Comparison of ENCODE assay signal across 1 mouse cellular context in the genomic region with DNA sequence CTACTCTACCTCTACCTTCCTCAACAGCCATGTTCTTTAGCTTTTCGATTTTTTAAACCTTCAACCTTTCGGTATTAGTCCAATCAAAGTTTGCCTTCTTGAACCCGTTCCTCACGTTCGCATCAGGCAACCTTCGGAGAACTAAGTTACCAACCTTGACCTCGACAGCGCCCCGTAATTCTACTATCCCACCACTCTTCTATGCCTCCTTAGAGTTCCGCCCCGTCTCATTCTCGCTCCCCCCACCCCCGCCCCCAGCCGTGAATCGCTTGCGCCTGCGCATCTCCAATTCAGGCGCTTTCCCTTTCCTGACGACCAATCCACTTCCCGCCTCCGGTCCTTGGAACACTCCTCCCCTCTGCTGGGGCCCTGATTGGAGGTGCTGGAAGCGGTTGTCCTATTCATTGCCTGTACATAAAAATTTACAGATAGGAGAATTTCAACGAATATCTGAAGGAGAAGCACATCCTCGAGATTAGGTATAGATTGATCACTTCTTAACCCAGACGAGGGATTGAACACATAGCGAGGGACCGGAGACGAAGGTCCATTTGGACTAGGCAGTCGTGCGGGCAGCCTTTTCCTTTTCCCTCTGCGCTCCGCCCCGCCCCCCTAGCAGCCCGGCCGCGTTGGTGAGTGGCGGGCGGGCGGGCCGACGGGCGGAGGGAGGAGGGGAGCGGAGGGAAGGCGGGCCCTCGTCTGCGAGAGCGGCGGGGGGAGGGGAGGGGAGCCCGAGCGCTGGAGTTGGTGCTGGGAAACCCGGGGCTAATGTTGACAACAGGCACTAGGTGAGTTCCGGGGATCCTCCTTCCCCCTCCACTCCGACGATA.
TF ChIP-seq lines count a peak whose summit lies in the region.

Upf2 (plus strand) TSS at position 704 of the 830 bp plus-strand sequence.

TF ChIP-seq in CH12.LX, 34 proteins besides CTCF, POLR2A, EP300 and RAD21 (continued from another document):
- no peak for TF ChIP-seq ZNF384 (IDR thresholded peaks at IDR 0.05; ENCODE audit: low read depth, low read length)
- peak; percentile 48 for TF ChIP-seq IRF4 (IDR thresholded peaks at IDR 0.05; ENCODE audit: low read depth, low read length)
- peak; percentile 86 for TF ChIP-seq HCFC1 (IDR thresholded peaks at IDR 0.05; ENCODE audit: low read depth, low read length)
- no peak for TF ChIP-seq CHD1 (IDR thresholded peaks at IDR 0.05; ENCODE audit: low read depth, low read length)
- peak; percentile 53; the same call in 1 of the 2 replicates for TF ChIP-seq POLR2AphosphoS2 (IDR thresholded peaks at IDR 0.05; ENCODE audit: low read depth, low read length)
- peak; percentile 14; the same call in 1 of the 2 replicates for TF ChIP-seq MYC (IDR thresholded peaks at IDR 0.05; ENCODE audit: low read depth, low read length)
- TF ChIP-seq TCF12 (IDR thresholded peaks at IDR 0.05; ENCODE audit: low read depth, low read length), result peak; percentile 49
- no peak for TF ChIP-seq USF2 (conservative IDR thresholded peaks at IDR 0.05; ENCODE audit: low read depth, low read length)
- peak; percentile 87 for TF ChIP-seq SIN3A (IDR thresholded peaks at IDR 0.05; ENCODE audit: low read length)
- TF ChIP-seq MAX (IDR thresholded peaks at IDR 0.05; ENCODE audit: low read length), result peak; percentile 100
- peak; percentile 95 for TF ChIP-seq MAZ (IDR thresholded peaks at IDR 0.05; ENCODE audit: low read depth, low read length)
- no peak for TF ChIP-seq ZKSCAN1 (IDR thresholded peaks at IDR 0.05; ENCODE audit: borderline replicate concordance, low read depth, low read length)
- TF ChIP-seq JUN (IDR thresholded peaks at IDR 0.05; ENCODE audit: insufficient read depth, low read depth, low read length), result no peak
- TF ChIP-seq MAFK (IDR thresholded peaks at IDR 0.05; ENCODE audit: insufficient replicate concordance, low read length), result no peak
- TF ChIP-seq TBP (conservative IDR thresholded peaks at IDR 0.05; ENCODE audit: low read depth, low read length), result peak; percentile 59
- peak; percentile 84 for TF ChIP-seq NELFE (IDR thresholded peaks at IDR 0.05; ENCODE audit: low read depth, low read length)
- no peak for TF ChIP-seq GABPA (IDR thresholded peaks at IDR 0.05; ENCODE audit: insufficient replicate concordance, low read depth, low read length)
- TF ChIP-seq CHD2 (IDR thresholded peaks at IDR 0.05; ENCODE audit: low read length), result peak; percentile 17; the same call in 1 of the 2 replicates
- TF ChIP-seq E2F4 (IDR thresholded peaks at IDR 0.05; ENCODE audit: insufficient replicate concordance, low read depth, low read length), result no peak; the same call in 1 of the 2 replicates
- peak; percentile 93 for TF ChIP-seq NRF1 (IDR thresholded peaks at IDR 0.05; ENCODE audit: low read depth, low read length)
TF ChIP-seq in CH12.LX: peak in this region for 15.
